Mouse (Mus musculus): ENCODE results near the gene Inhbc. TPM values are rescaled to one million over a fixed set of nuclear protein-coding genes. Genes with fewer than 3 reads are reported as not detected.

Gene Inhbc
- polyA plus RNA-seq (2014; fragmentation: Nextera tagmentation; extraction: Ambion mirVana), result not detected in 2 replicates

DNA sequence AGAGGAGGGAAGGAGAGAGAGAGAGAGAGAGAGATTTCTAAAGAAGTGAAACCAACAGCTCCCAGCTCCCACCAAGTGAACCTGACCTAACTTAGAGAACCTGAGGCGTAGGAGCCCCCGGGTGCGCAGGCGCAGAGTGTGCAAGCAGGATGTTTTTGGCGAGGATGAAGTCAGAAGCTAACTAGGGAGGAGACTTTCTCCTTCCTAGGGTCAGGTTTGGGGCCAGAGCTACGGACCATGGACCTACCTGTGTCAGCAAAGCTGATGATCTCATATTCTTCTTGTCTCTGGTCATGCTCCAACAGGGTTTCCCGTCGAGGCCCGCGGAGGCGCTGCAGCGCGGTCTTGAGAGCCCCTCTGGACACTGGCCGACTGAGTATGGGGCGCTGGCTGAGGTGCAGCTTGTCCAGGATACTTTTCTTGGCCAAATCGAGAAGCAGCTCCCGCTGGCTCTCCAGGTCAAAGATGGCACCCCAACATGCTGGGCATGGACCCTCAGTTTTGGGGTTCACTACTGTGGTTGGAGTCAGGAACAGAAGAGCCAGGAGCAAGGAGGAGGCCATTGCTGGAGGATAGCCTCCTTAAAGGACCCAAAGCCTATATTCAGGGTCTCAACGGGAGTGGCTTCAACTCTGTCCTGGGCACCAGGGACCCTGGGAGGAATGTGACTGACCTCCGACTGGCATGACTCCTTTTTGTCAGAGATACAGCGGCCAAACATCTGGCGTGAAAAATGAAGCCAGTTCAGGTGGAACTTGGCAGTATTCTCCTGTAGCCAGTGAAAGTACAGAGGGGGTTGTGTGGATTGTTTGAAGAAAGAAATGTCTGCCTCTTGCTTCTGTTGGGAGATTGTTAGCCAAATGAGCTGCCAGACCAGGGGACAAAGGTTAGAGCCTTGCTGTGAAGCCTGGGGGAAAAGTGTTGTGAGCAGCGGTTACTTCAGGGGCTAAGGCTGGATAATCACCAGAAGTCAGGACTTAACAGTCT, at the start of gene Inhbc:
Inhbc (minus strand) TSS at position 598 of the 987 bp plus-strand sequence.
- Histone ChIP-seq H3K27ac (replicated peaks; ENCODE audit: low read depth, low read length) (no peak within 1 kb of the TSS), H3K4me3 (ENCODE audit: low read depth, low read length) (no peak within 1 kb of the TSS), H3K9ac (replicated peaks; ENCODE audit: low read length) (no peak within 1 kb of the TSS), H3K27me3 (ENCODE audit: control insufficient read depth, insufficient read depth, low read length) (no peaks in the 10 kb centered on the region), H3K9me3 (replicated peaks; ENCODE audit: control insufficient read depth, low read length) (no peaks in the 10 kb centered on the region), H3K36me3 (replicated peaks; ENCODE audit: control insufficient read depth, insufficient read depth, low read depth, low read length) (no peaks in the 10 kb centered on the region), H3K4me1 (ENCODE audit: control insufficient read depth, insufficient read depth, low read length) (no peaks in the 10 kb centered on the region), H3K4me2 (ENCODE audit: low read depth, low read length) (no peak within 1 kb of the TSS)
- ATAC-seq (replicated peaks; ENCODE audit: insufficient number of reproducible peaks, low FRiP score, low TSS enrichment, low read depth) (no peak), DNase-seq (ENCODE audit: low spot score) (no peak)
- whole genome bisulfite sequencing, result 77% methylated on average over 22 of the region's 22 CpGs

DNA sequence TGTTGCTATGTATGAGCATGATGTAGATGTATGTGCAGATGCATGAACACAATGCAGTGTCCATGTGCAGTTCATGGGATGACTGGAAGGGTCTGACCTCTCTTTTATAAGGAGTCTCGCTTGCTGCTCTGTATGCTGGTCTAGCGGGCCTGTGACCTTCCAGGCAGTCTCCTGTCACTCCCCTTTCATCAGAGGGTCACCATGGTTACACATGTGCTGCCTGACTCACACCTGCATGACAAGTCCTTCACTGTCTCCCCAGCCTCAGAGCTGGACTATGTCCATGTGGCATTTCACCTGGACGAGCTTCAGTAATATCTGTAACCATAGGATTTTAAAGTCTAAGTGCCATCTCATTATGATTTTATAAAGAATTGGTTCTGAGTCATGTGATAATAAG, 43.9 kb upstream of the Inhbc start:
- Histone ChIP-seq H3K27me3 (ENCODE audit: control insufficient read depth, insufficient read depth, low read length) (no peaks in the 10 kb centered on the region), H3K27ac (replicated peaks; ENCODE audit: low read depth, low read length) (no peak overlapping the region), H3K4me3 (ENCODE audit: low read depth, low read length) (no peak overlapping the region), H3K4me1 (ENCODE audit: control insufficient read depth, insufficient read depth, low read length) (no peaks in the 10 kb centered on the region), H3K9ac (replicated peaks; ENCODE audit: low read length) (no peak overlapping the region), H3K9me3 (replicated peaks; ENCODE audit: control insufficient read depth, low read length) (no peaks in the 10 kb centered on the region), H3K36me3 (replicated peaks; ENCODE audit: control insufficient read depth, insufficient read depth, low read depth, low read length) (no peaks in the 10 kb centered on the region), H3K4me2 (ENCODE audit: low read depth, low read length) (no peak overlapping the region)
- WGBS, result 82% methylated on average over 3 of the region's 3 CpGs
- no peak for ATAC-seq (replicated peaks; ENCODE audit: insufficient number of reproducible peaks, low FRiP score, low TSS enrichment, low read depth)
- no peak for DNase-seq (ENCODE audit: low spot score)

DNA sequence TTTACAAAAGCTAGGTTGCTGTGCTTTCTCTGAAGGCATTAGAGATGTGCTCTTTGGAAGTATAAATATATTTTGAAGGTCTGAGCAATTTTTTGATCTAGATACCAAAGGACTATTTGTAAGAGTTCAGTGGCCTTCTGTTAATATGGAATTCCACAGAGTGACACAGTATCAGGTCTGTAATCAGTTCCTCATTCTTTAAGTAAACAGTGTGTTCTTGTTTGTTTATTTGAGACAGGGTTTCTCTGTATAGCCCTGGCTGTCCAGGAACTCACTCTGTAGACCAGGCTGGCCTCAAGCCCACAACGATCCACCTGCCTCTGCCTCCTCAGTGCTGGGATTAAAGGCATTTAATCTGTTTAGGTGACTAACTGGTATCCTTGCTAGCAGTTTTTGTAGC, 43.4 kb upstream of the Inhbc start:
- no peak for ATAC-seq (replicated peaks; ENCODE audit: insufficient number of reproducible peaks, low FRiP score, low TSS enrichment, low read depth)
- H3K9ac ChIP-seq (replicated peaks; ENCODE audit: low read length), result no peak overlapping the region
- 65% methylated on average over 1 of the region's 1 CpGs for WGBS

DNA sequence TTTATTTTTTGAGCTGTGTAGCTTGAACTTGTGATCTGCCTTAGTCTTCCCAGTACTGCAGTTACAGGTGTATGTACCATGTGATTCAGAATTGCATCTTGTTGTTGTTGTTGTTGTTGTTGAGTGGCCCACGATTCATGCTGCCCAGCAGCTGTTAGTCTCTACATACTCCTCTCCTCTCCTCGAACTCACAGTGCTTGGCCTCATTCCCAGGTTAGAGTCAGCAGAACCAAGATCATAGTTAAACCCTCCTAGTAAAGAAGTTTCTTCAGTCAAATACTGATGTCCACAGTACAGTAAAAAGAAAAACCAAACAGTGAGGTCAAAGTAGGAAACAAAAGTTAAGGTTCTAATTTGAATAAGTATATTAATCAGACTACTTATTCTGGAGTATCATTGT, 42.5 kb upstream of the Inhbc start:
- DNase-seq (ENCODE audit: low spot score), result no peak
- no peak overlapping the region for H3K4me2 ChIP-seq (ENCODE audit: low read depth, low read length)

More for the DNA sequence above, 43.4 kb upstream of the Inhbc start:
- DNase-seq (ENCODE audit: low spot score), result no peak
- H3K9me3 ChIP-seq (replicated peaks; ENCODE audit: control insufficient read depth, low read length), result no peaks in the 10 kb centered on the region
- H3K36me3 ChIP-seq (replicated peaks; ENCODE audit: control insufficient read depth, insufficient read depth, low read depth, low read length), result no peaks in the 10 kb centered on the region
- H3K4me2 ChIP-seq (ENCODE audit: low read depth, low read length), result no peak overlapping the region
- no peak overlapping the region for H3K4me3 ChIP-seq (ENCODE audit: low read depth, low read length)
- no peak overlapping the region for H3K27ac ChIP-seq (replicated peaks; ENCODE audit: low read depth, low read length)
- H3K4me1 ChIP-seq (ENCODE audit: control insufficient read depth, insufficient read depth, low read length), result no peaks in the 10 kb centered on the region
- H3K27me3 ChIP-seq (ENCODE audit: control insufficient read depth, insufficient read depth, low read length), result no peaks in the 10 kb centered on the region

DNA sequence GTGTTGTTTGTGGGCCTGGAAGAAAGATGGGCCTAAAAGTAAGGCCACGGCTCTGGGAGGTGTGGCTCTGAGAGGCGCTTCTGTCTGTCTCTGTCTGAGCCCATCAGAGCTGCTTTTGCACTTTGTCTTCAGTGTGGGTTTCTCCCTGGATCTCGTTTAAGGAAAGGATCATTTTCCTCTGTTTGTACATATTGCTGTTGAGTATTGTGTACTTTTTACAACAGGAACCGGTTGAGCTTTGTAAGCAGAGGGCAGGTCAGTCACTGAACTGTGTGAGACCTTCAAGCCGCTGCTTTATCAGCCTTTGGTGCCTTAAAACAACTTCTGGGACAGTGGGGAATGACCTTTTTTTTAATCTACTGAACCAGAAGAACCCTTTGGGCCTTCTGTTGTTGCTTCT, 41.9 kb upstream of the Inhbc start:
- H3K27ac ChIP-seq (replicated peaks; ENCODE audit: low read depth, low read length), result no peak overlapping the region
- no peak overlapping the region for H3K4me3 ChIP-seq (ENCODE audit: low read depth, low read length)

More for the DNA sequence above, 42.5 kb upstream of the Inhbc start:
- no peak overlapping the region for H3K4me3 ChIP-seq (ENCODE audit: low read depth, low read length)
- ATAC-seq (replicated peaks; ENCODE audit: insufficient number of reproducible peaks, low FRiP score, low TSS enrichment, low read depth), result no peak
- H3K36me3 ChIP-seq (replicated peaks; ENCODE audit: control insufficient read depth, insufficient read depth, low read depth, low read length), result no peaks in the 10 kb centered on the region
- WGBS, result 90% methylated on average over 2 of the region's 2 CpGs
- no peak overlapping the region for H3K9ac ChIP-seq (replicated peaks; ENCODE audit: low read length)
- no peaks in the 10 kb centered on the region for H3K9me3 ChIP-seq (replicated peaks; ENCODE audit: control insufficient read depth, low read length)
- no peaks in the 10 kb centered on the region for H3K4me1 ChIP-seq (ENCODE audit: control insufficient read depth, insufficient read depth, low read length)
- H3K27ac ChIP-seq (replicated peaks; ENCODE audit: low read depth, low read length), result no peak overlapping the region
- no peaks in the 10 kb centered on the region for H3K27me3 ChIP-seq (ENCODE audit: control insufficient read depth, insufficient read depth, low read length)

DNA sequence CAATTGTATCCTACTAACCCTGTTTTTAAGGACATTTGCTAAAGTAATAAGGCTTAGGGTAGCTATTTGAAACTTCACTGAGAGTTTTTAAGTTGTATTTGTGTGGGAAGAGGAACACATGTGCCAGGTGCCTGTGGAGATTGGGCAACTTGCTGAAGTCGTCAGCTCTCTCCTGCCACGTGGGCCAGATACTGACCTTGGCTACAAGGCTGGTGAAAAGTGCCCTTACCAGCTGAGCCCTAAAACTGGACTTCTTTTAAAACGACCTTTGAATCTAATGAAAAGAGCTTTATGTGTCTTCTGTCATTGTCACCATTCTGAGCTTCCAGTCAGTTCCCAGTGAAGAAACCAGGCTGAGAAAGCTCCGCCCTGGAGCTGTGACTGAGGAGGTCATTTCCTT, 37.2 kb upstream of the Inhbc start:
- no peaks in the 10 kb centered on the region for H3K27me3 ChIP-seq (ENCODE audit: control insufficient read depth, insufficient read depth, low read length)
- no peaks in the 10 kb centered on the region for H3K36me3 ChIP-seq (replicated peaks; ENCODE audit: control insufficient read depth, insufficient read depth, low read depth, low read length)
- ATAC-seq (replicated peaks; ENCODE audit: insufficient number of reproducible peaks, low FRiP score, low TSS enrichment, low read depth), result no peak
- WGBS, result 64% methylated on average over 4 of the region's 4 CpGs
- no peak overlapping the region for H3K4me2 ChIP-seq (ENCODE audit: low read depth, low read length)
- H3K27ac ChIP-seq (replicated peaks; ENCODE audit: low read depth, low read length), result no peak overlapping the region
- no peaks in the 10 kb centered on the region for H3K4me1 ChIP-seq (ENCODE audit: control insufficient read depth, insufficient read depth, low read length)
- H3K9me3 ChIP-seq (replicated peaks; ENCODE audit: control insufficient read depth, low read length), result no peaks in the 10 kb centered on the region
- DNase-seq (ENCODE audit: low spot score), result no peak
- no peak overlapping the region for H3K4me3 ChIP-seq (ENCODE audit: low read depth, low read length)
- H3K9ac ChIP-seq (replicated peaks; ENCODE audit: low read length), result no peak overlapping the region

More for the DNA sequence above, 41.9 kb upstream of the Inhbc start:
- Histone ChIP-seq H3K36me3 (replicated peaks; ENCODE audit: control insufficient read depth, insufficient read depth, low read depth, low read length) (no peaks in the 10 kb centered on the region), H3K27me3 (ENCODE audit: control insufficient read depth, insufficient read depth, low read length) (no peaks in the 10 kb centered on the region), H3K4me2 (ENCODE audit: low read depth, low read length) (no peak overlapping the region), H3K9ac (replicated peaks; ENCODE audit: low read length) (no peak overlapping the region), H3K4me1 (ENCODE audit: control insufficient read depth, insufficient read depth, low read length) (no peaks in the 10 kb centered on the region), H3K9me3 (replicated peaks; ENCODE audit: control insufficient read depth, low read length) (no peaks in the 10 kb centered on the region)
- DNase-seq (ENCODE audit: low spot score) (no peak), ATAC-seq (replicated peaks; ENCODE audit: insufficient number of reproducible peaks, low FRiP score, low TSS enrichment, low read depth) (no peak)
- WGBS, result 55% methylated on average over 5 of the region's 5 CpGs

DNA sequence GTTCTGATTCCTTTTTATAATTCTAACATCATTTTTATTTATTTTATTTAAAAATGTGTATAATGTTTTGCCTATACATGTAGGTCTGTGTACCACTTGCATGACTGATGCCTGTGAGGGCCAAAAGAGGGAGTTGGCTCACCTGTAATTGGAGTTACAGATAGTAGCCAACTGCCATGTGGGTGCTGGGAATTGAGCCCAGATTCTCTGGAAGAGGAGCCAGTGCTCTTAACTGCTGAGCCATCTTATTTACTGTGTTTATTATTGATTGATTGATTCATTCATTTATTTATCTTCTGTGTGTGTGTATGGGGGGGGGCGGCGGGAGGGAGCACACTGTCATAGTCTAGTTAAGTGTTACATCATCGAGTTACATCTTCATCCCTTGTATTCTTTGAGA, 34.5 kb upstream of the Inhbc start:
- H3K4me1 ChIP-seq (ENCODE audit: control insufficient read depth, insufficient read depth, low read length), result no peaks in the 10 kb centered on the region
- no peak overlapping the region for H3K4me3 ChIP-seq (ENCODE audit: low read depth, low read length)
- DNase-seq (ENCODE audit: low spot score) (no peak), ATAC-seq (replicated peaks; ENCODE audit: insufficient number of reproducible peaks, low FRiP score, low TSS enrichment, low read depth) (no peak)
- peaks cover 6% of the 10 kb centered on the region; the same call in 1 of the 2 replicates for H3K36me3 ChIP-seq (replicated peaks; ENCODE audit: control insufficient read depth, insufficient read depth, low read depth, low read length)
- no peak overlapping the region for H3K9ac ChIP-seq (replicated peaks; ENCODE audit: low read length)
- WGBS, result 89% methylated on average over 3 of the region's 3 CpGs
- H3K27ac ChIP-seq (replicated peaks; ENCODE audit: low read depth, low read length), result no peak overlapping the region
- no peak overlapping the region for H3K4me2 ChIP-seq (ENCODE audit: low read depth, low read length)
- H3K9me3 ChIP-seq (replicated peaks; ENCODE audit: control insufficient read depth, low read length), result no peaks in the 10 kb centered on the region
- H3K27me3 ChIP-seq (ENCODE audit: control insufficient read depth, insufficient read depth, low read length), result no peaks in the 10 kb centered on the region

DNA sequence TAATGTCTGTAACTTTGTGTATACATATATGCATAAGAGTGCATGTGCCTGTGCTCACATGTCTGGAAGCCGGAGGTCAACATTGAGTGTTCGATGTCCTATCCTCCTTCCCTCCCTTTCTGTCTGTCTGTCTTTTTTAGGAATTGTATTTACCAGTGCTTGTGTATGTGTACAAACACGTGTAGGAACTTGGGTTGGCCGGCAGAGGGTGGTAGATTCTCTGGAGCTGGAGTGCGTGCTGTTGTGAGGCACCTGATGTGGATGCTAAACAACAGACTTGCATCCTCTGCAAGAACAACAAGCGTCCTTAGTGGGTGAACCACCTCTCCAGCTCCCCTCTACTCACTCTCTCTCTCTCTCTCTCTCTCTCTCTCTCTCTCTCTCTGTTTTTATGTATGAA, 21.5 kb upstream of the Inhbc start:
- DNase-seq (ENCODE audit: low spot score) (no peak), ATAC-seq (replicated peaks; ENCODE audit: insufficient number of reproducible peaks, low FRiP score, low TSS enrichment, low read depth) (no peak)
- 80% methylated on average over 6 of the region's 6 CpGs for WGBS
- Histone ChIP-seq H3K4me1 (ENCODE audit: control insufficient read depth, insufficient read depth, low read length) (no peaks in the 10 kb centered on the region), H3K4me3 (ENCODE audit: low read depth, low read length) (no peak overlapping the region), H3K27me3 (ENCODE audit: control insufficient read depth, insufficient read depth, low read length) (no peaks in the 10 kb centered on the region), H3K9ac (replicated peaks; ENCODE audit: low read length) (no peak overlapping the region), H3K27ac (replicated peaks; ENCODE audit: low read depth, low read length) (no peak overlapping the region), H3K9me3 (replicated peaks; ENCODE audit: control insufficient read depth, low read length) (no peaks in the 10 kb centered on the region), H3K4me2 (ENCODE audit: low read depth, low read length) (no peak overlapping the region), H3K36me3 (replicated peaks; ENCODE audit: control insufficient read depth, insufficient read depth, low read depth, low read length) (no peaks in the 10 kb centered on the region; the same call in 1 of the 2 replicates)
